Comparison of ENCODE assay signal across 8 mouse cellular contexts in the genomic region with DNA sequence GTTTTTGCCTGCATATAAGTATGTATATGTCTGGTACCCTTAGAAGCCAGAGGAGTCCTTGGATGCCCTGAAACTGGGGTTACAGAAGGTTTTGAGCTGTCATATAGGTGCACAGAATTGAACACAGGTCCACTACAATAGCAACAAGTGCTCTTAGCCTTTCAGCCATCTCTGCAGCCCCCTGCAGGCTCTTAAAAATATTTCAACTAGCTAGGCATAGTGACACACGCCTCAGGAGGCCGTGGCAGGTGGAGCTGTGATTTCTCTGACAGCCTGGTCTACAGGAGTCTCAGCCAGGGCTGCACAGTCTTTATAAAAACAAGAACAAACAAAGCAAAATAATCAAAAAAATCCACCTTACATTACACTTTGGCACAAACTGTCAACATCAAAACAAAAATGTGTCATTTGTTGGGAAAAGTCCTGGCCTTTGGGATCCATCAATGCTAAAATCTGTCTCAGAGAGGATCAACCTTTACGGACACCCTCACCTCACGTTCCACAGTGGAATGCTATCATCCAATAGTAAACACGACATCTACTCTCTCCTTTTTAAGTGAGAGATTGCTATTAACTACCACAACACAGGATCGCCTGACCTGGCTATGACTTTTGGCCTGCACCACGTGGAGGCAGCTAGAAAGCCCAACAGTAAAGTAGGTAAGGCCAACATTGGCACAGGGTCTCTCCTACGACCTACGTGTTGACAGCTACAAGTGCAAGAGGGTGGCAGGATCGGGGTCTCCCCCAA. TPM values are rescaled to one million over a fixed set of nuclear protein-coding genes. Genes with fewer than 3 reads are reported as not detected.
DNase-seq lines count a peak whose midpoint lies in the region; ATAC-seq and TF ChIP-seq lines count a peak whose summit lies in the region.

No protein-coding gene starts in this region.

- TF ChIP-seq CTCF in CH12.LX (conservative IDR thresholded peaks at IDR 0.05 in 1 of 2, IDR thresholded peaks at IDR 0.05 in 1 of 2; ENCODE audit: low read depth in 2 of 2, low read length in 2 of 2): peak; percentile 42 to 69; a peak in 3 of 4 replicates

- peak; percentile 19 for TF ChIP-seq RAD21 in CH12.LX (IDR thresholded peaks at IDR 0.05; ENCODE audit: low read depth, low read length)

- no peak for TF ChIP-seq EP300 in CH12.LX (IDR thresholded peaks at IDR 0.05; ENCODE audit: low read length)

- H3K4me1 ChIP-seq in erythroblast, embryonic 14.5 days (ENCODE audit: control insufficient read depth): peaks cover 40% of the 10 kb centered on the region
- peaks cover 14 to 24% of the 10 kb centered on the region in 2 experiments for H3K4me1 ChIP-seq in CH12.LX (ENCODE audit: control insufficient read depth in 1 of 2, insufficient read depth in 2 of 2)
- peaks cover 35% of the 10 kb centered on the region for H3K4me1 ChIP-seq in forebrain, embryonic 10.5 days

- H3K27ac ChIP-seq in CH12.LX (ENCODE audit: insufficient read depth, low read depth): peak overlapping the region; percentile 30; the same call in 1 of the 2 replicates
- H3K27ac ChIP-seq in forebrain, embryonic 10.5 days: peak overlapping the region; percentile 88

- H3K36me3 ChIP-seq in erythroblast, embryonic 14.5 days (ENCODE audit: control insufficient read depth): peaks cover 32% of the 10 kb centered on the region
- peaks cover 28 to 43% of the 10 kb centered on the region in 2 experiments for H3K36me3 ChIP-seq in CH12.LX (replicated peaks in 1 of 2; ENCODE audit: control insufficient read depth in 1 of 2, insufficient read depth in 1 of 2, low read length in 1 of 2)
- H3K36me3 ChIP-seq in forebrain, embryonic 10.5 days (replicated peaks): peaks cover 37% of the 10 kb centered on the region

- no peak for ATAC-seq in erythroblast, adult 5-6 weeks (replicated peaks; ENCODE audit: low FRiP score, poor library complexity, severe bottlenecking)
- peak; percentile 67 for ATAC-seq in megakaryocyte-erythroid progenitor cell, adult 5-6 weeks (replicated peaks; ENCODE audit: low FRiP score, low TSS enrichment, poor library complexity, severe bottlenecking)

- peak overlapping the region; percentile 79 for H3K4me2 ChIP-seq in CH12.LX (ENCODE audit: insufficient read depth, low read depth, poor library complexity, severe bottlenecking)

- in situ Hi-C loops in CH12.LX (cut with MboI; ENCODE audit: low pct_ligation_motif_present, low pct_unique_long_range_greater_than_20kb, low sequenced_read_pairs): no loop called here

- peak; percentile 24; the same call in 1 of the 2 replicates for TF ChIP-seq POLR2A in CH12.LX (IDR thresholded peaks at IDR 0.05; ENCODE audit: low read depth, low read length)

- DNase-seq in CH12.LX (ENCODE audit: extremely low read depth): peak; percentile 81
- DNase-seq in forebrain, embryonic 10.5 days (ENCODE audit: extremely low spot score, low spot score): no peak
- DNase-seq in kidney, adult 8-10 months: peak; percentile 29 to 32
- peak; percentile 54 for DNase-seq in thymus, postnatal 4 days
- no peak for DNase-seq in urinary bladder, postnatal 10 days (ENCODE audit: low spot score)

- H3K27me3 ChIP-seq in erythroblast, embryonic 14.5 days (ENCODE audit: control insufficient read depth): no peaks in the 10 kb centered on the region
- H3K27me3 ChIP-seq in CH12.LX (replicated peaks): no peaks in the 10 kb centered on the region
- H3K27me3 ChIP-seq in forebrain, embryonic 10.5 days (ENCODE audit: poor library complexity, severe bottlenecking): no peaks in the 10 kb centered on the region

- H3K9me3 ChIP-seq in erythroblast, embryonic 14.5 days (ENCODE audit: control insufficient read depth, low read length): no peaks in the 10 kb centered on the region
- no peaks in the 10 kb centered on the region for H3K9me3 ChIP-seq in CH12.LX (replicated peaks; ENCODE audit: low read length)
- H3K9me3 ChIP-seq in forebrain, embryonic 10.5 days: no peaks in the 10 kb centered on the region

- H3K9ac ChIP-seq in CH12.LX (ENCODE audit: insufficient read depth, low read depth): peak overlapping the region; percentile 84

- peaks cover 42% of the 10 kb centered on the region for H3K79me2 ChIP-seq in CH12.LX (replicated peaks; ENCODE audit: control insufficient read depth, extremely low read depth, insufficient read depth, poor library complexity, severe bottlenecking)

- peak overlapping the region; percentile 72 for H3K4me3 ChIP-seq in erythroblast, embryonic 14.5 days (replicated peaks)
- peak overlapping the region; percentile 62 to 98 (median 84) for H3K4me3 ChIP-seq in CH12.LX (replicated peaks in 1 of 3; ENCODE audit: low read depth in 2 of 3, low read length in 2 of 3, poor library complexity in 1 of 3)
- peak overlapping the region; percentile 81 for H3K4me3 ChIP-seq in forebrain, embryonic 10.5 days

- 4% methylated on average over 10 of the region's 10 CpGs for WGBS in forebrain, embryonic 10.5 days

- dilution Hi-C loops in CH12.LX (cut with MboI; ENCODE audit: extremely low pct_ligation_motif_present, extremely low pct_unique_long_range_greater_than_20kb, low sequenced_read_pairs): no loop called here

TF ChIP-seq in CH12.LX, 34 proteins besides CTCF, POLR2A, EP300 and RAD21 (continues in another document):
- TF ChIP-seq TCF12 (IDR thresholded peaks at IDR 0.05; ENCODE audit: low read depth, low read length) (no peak), TBP (conservative IDR thresholded peaks at IDR 0.05; ENCODE audit: low read depth, low read length) (0 out of 2 replicates have a peak, but pooled peaks have one; percentile 14), SMC3 (IDR thresholded peaks at IDR 0.05; ENCODE audit: low read depth, low read length) (peak; percentile 29; the same call in 1 of the 2 replicates), MXI1 (IDR thresholded peaks at IDR 0.05; ENCODE audit: low read depth, low read length) (peak; percentile 88), MYC (IDR thresholded peaks at IDR 0.05; ENCODE audit: low read depth, low read length) (no peak; the same call in 1 of the 2 replicates), SIN3A (IDR thresholded peaks at IDR 0.05; ENCODE audit: low read length) (peak; percentile 91)

RNA-seq across cellular contexts. Expression of gene Atad3a, which starts 0.9 kb away (rescaled TPM):
- 1.0 and 1.1 TPM in 2 replicates for polyA plus RNA-seq in erythroblast, embryonic 14.5 days (2012)
- 4.6 and 14.0 TPM in 2 replicates for total RNA-seq in erythroblast, adult 5-6 weeks (2015; ENCODE audit: low replicate concordance)
- total RNA-seq in erythroblast, adult 5-6 weeks (2017; ENCODE audit: low replicate concordance): 11.9 and 17.4 TPM in 2 replicates
- total RNA-seq in CH12.LX (2012; rRNA removed): 154 and 175 TPM in 2 replicates
- total RNA-seq in CH12.LX (2014; rRNA removed): 133 and 135 TPM in 2 replicates
- 182 and 216 TPM in 2 replicates for polyA plus RNA-seq in CH12.LX (2012; ENCODE audit: insufficient read length, low read depth)
- polyA plus RNA-seq in forebrain, embryonic 10.5 days (2016; fragmentation: Nextera tagmentation; extraction: Ambion mirVana): 141 and 149 TPM in 2 replicates
- total RNA-seq in megakaryocyte-erythroid progenitor cell, adult 5-6 weeks (2014; fragmentation: Nextera tagmentation): 123 and 206 TPM in 2 replicates
- total RNA-seq in megakaryocyte-erythroid progenitor cell, adult 5-6 weeks (2017): 95.3 and 123 TPM in 2 replicates

RNA-seq across cellular contexts. Expression of gene Vwa1, which starts 14.5 kb away (rescaled TPM):
- polyA plus RNA-seq in erythroblast, embryonic 14.5 days (2012): 0.01 TPM in 1 of 2 replicates, not detected in the other
- total RNA-seq in erythroblast, adult 5-6 weeks (2015; ENCODE audit: low replicate concordance): not detected in 2 replicates
- total RNA-seq in erythroblast, adult 5-6 weeks (2017; ENCODE audit: low replicate concordance): not detected in 2 replicates
- total RNA-seq in CH12.LX (2012; rRNA removed): 1.2 and 1.8 TPM in 2 replicates
- 0.12 and 0.15 TPM in 2 replicates for total RNA-seq in CH12.LX (2014; rRNA removed)
- 0.12 and 0.13 TPM in 2 replicates for polyA plus RNA-seq in CH12.LX (2012; ENCODE audit: insufficient read length, low read depth)
- 9.7 and 11.3 TPM in 2 replicates for polyA plus RNA-seq in forebrain, embryonic 10.5 days (2016; fragmentation: Nextera tagmentation; extraction: Ambion mirVana)
- not detected in 2 replicates for total RNA-seq in megakaryocyte-erythroid progenitor cell, adult 5-6 weeks (2014; fragmentation: Nextera tagmentation)
- 0.08 and 0.19 TPM in 2 replicates for total RNA-seq in megakaryocyte-erythroid progenitor cell, adult 5-6 weeks (2017)

RNA-seq across cellular contexts. Expression of gene Tmem240, which starts 25.4 kb away (rescaled TPM):
- polyA plus RNA-seq in erythroblast, embryonic 14.5 days (2012): 0.01 and 0.06 TPM in 2 replicates
- 0.19 TPM in 1 of 2 replicates, not detected in the other for total RNA-seq in erythroblast, adult 5-6 weeks (2015; ENCODE audit: low replicate concordance)
- not detected in 2 replicates for total RNA-seq in erythroblast, adult 5-6 weeks (2017; ENCODE audit: low replicate concordance)
- total RNA-seq in CH12.LX (2012; rRNA removed) (0.34 and 0.38 TPM in 2 replicates), CH12.LX (2014; rRNA removed) (not detected in 2 replicates)
- polyA plus RNA-seq in CH12.LX (2012; ENCODE audit: insufficient read length, low read depth): 0.11 and 0.14 TPM in 2 replicates
- polyA plus RNA-seq in forebrain, embryonic 10.5 days (2016; fragmentation: Nextera tagmentation; extraction: Ambion mirVana): 0.36 and 0.77 TPM in 2 replicates
- 0.17 and 0.20 TPM in 2 replicates for total RNA-seq in megakaryocyte-erythroid progenitor cell, adult 5-6 weeks (2014; fragmentation: Nextera tagmentation)
- total RNA-seq in megakaryocyte-erythroid progenitor cell, adult 5-6 weeks (2017): under 0.01 and 0.65 TPM in 2 replicates

RNA-seq across cellular contexts. Expression of gene Tmem88b, which starts 25.6 kb away (rescaled TPM):
- not detected in 2 replicates for polyA plus RNA-seq in erythroblast, embryonic 14.5 days (2012)
- 1.3 TPM in 1 of 2 replicates, not detected in the other for total RNA-seq in erythroblast, adult 5-6 weeks (2015; ENCODE audit: low replicate concordance)
- total RNA-seq in erythroblast, adult 5-6 weeks (2017; ENCODE audit: low replicate concordance): 0.42 and 1.3 TPM in 2 replicates
- total RNA-seq in CH12.LX (2012; rRNA removed) (0.04 TPM in 2 replicates), CH12.LX (2014; rRNA removed) (not detected in 2 replicates)
- polyA plus RNA-seq in CH12.LX (2012; ENCODE audit: insufficient read length, low read depth): not detected in 2 replicates
- polyA plus RNA-seq in forebrain, embryonic 10.5 days (2016; fragmentation: Nextera tagmentation; extraction: Ambion mirVana): 0.24 and 0.27 TPM in 2 replicates
- not detected in 2 replicates for total RNA-seq in megakaryocyte-erythroid progenitor cell, adult 5-6 weeks (2014; fragmentation: Nextera tagmentation)
- 0.09 TPM in 1 of 2 replicates, not detected in the other for total RNA-seq in megakaryocyte-erythroid progenitor cell, adult 5-6 weeks (2017)

RNA-seq across cellular contexts. Expression of gene Ankrd65, which starts 30.2 kb away (rescaled TPM):
- polyA plus RNA-seq in erythroblast, embryonic 14.5 days (2012): 0.10 TPM in 1 of 2 replicates, not detected in the other
- 2.5 TPM in 1 of 2 replicates, not detected in the other for total RNA-seq in erythroblast, adult 5-6 weeks (2015; ENCODE audit: low replicate concordance)
- 1.7 and 4.3 TPM in 2 replicates for total RNA-seq in erythroblast, adult 5-6 weeks (2017; ENCODE audit: low replicate concordance)
- total RNA-seq in CH12.LX (2012; rRNA removed) (not detected in 2 replicates), CH12.LX (2014; rRNA removed) (not detected in 2 replicates)
- not detected in 2 replicates for polyA plus RNA-seq in CH12.LX (2012; ENCODE audit: insufficient read length, low read depth)
- not detected in 2 replicates for polyA plus RNA-seq in forebrain, embryonic 10.5 days (2016; fragmentation: Nextera tagmentation; extraction: Ambion mirVana)
- not detected in 2 replicates for total RNA-seq in megakaryocyte-erythroid progenitor cell, adult 5-6 weeks (2014; fragmentation: Nextera tagmentation)
- total RNA-seq in megakaryocyte-erythroid progenitor cell, adult 5-6 weeks (2017): not detected in 2 replicates

Comparison
In these comparisons a context has a peak if more than half of its experiments do, and no peak if none do; other contexts are left out.
1. DNase-seq: peak in CH12.LX (single experiment), kidney, adult 8-10 months (2 of 2) and thymus, postnatal 4 days (single experiment); none in forebrain, embryonic 10.5 days (single experiment) and urinary bladder, postnatal 10 days (single experiment).
2. RNA of gene Atad3a, which starts 0.9 kb away (total RNA-seq): 95.3 to 206 TPM in megakaryocyte-erythroid progenitor cell, adult 5-6 weeks and 133 to 175 TPM in CH12.LX; 4.6 to 17.4 TPM in erythroblast, adult 5-6 weeks; every median in the first group is over 4 times any median in the second.
3. Peak in every context shown above with its lines, with median percentiles within 50 percentile points of each other: H3K4me3 ChIP-seq.